ENCODE assay signal across 27 mouse cellular contexts in the genomic region with DNA sequence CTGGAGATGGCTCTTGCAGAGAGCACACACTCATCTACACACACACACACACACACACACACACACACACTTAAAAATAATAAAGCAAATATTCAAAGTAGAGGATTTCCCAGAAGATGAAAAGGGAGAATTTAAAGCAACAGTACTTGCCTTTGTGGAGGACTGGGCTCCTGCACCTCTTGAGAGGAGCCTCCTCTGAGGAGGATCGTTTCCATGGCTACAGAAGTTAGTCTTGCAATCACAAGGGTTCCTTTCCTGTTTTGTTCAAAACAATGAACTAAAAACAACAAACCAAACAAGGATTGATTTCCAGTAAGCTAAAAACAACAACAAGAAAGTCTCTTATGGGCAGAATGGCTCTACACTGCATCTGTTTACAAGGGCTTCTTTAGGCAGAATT.
A peak's percentile ranks its signal among the peaks of the same experiment; 100 is the strongest.
DNase-seq lines count a peak whose midpoint lies in the region; ATAC-seq lines count a peak whose summit lies in the region.
"Had no signal": no experiment of that assay in that cellular context is flagged by ENCODE, and none has a peak within 500 bp of the region (broad histone marks: within the 10 kb centered on the region; RNA-seq: fewer than 3 reads in every experiment).

No protein-coding gene starts in this region.

- DNase-seq in embryo, embryonic 10.5 days (ENCODE audit: low spot score), result peak; percentile 14
- no peak for DNase-seq in embryo, embryonic 9.5 days (ENCODE audit: extremely low spot score)
- DNase-seq in midbrain, embryonic 14.5 days, result peak; percentile 58
- no peak for DNase-seq in heart, adult 9 months (ENCODE audit: low spot score in 2 of 2)
- DNase-seq: adrenal gland, adult 8-10 months; cerebellum, adult 11 months; cerebellum, adult 9-10 months; cerebellum, postnatal 36 days; embryo, embryonic 11 days; gastrocnemius, postnatal 14 days; heart, postnatal 10 days; kidney, adult 11 months; kidney, postnatal 25 days; lung, postnatal 4 days had no signal

- no peak overlapping the region for H3K9ac ChIP-seq in hindbrain, embryonic 16.5 days (ENCODE audit: low read depth, low read length)
- no peak overlapping the region for H3K9ac ChIP-seq in hindbrain, embryonic 13.5 days
- no peak overlapping the region for H3K9ac ChIP-seq in midbrain, embryonic 14.5 days (replicated peaks; ENCODE audit: low read length)
- no peak overlapping the region for H3K9ac ChIP-seq in midbrain, embryonic 13.5 days (replicated peaks)
- H3K9ac ChIP-seq: embryonic facial prominence, embryonic 13.5 days; forebrain, embryonic 12.5 days; heart, embryonic 13.5 days; limb, embryonic 13.5 days; lung, embryonic 15.5 days had no signal

- H3K36me3 ChIP-seq in hindbrain, embryonic 16.5 days (ENCODE audit: control insufficient read depth, insufficient read depth, low read length), result no peaks in the 10 kb centered on the region
- H3K36me3 ChIP-seq in hindbrain, embryonic 13.5 days, result no peaks in the 10 kb centered on the region
- no peaks in the 10 kb centered on the region for H3K36me3 ChIP-seq in midbrain, embryonic 14.5 days (ENCODE audit: control insufficient read depth, insufficient read depth, low read length)
- no peaks in the 10 kb centered on the region for H3K36me3 ChIP-seq in midbrain, embryonic 13.5 days
- H3K36me3 ChIP-seq: embryonic facial prominence, embryonic 13.5 days; forebrain, embryonic 12.5 days; heart, embryonic 13.5 days; limb, embryonic 13.5 days; lung, embryonic 15.5 days had no signal

- WGBS in hindbrain, embryonic 16.5 days, result 32% methylated on average over 1 of the region's 1 CpGs
- WGBS in hindbrain, embryonic 13.5 days, result 32% methylated on average over 1 of the region's 1 CpGs
- 38% methylated on average over 1 of the region's 1 CpGs for WGBS in midbrain, embryonic 14.5 days
- WGBS in midbrain, embryonic 13.5 days, result 39% methylated on average over 1 of the region's 1 CpGs

- H3K9me3 ChIP-seq in hindbrain, embryonic 16.5 days (ENCODE audit: control insufficient read depth, low read length), result no peaks in the 10 kb centered on the region
- no peaks in the 10 kb centered on the region for H3K9me3 ChIP-seq in hindbrain, embryonic 13.5 days
- no peaks in the 10 kb centered on the region for H3K9me3 ChIP-seq in midbrain, embryonic 14.5 days (ENCODE audit: control insufficient read depth, low read length)
- no peaks in the 10 kb centered on the region for H3K9me3 ChIP-seq in midbrain, embryonic 13.5 days
- H3K9me3 ChIP-seq: embryonic facial prominence, embryonic 13.5 days; forebrain, embryonic 12.5 days; heart, embryonic 13.5 days; limb, embryonic 13.5 days; lung, embryonic 15.5 days had no signal

- peak; percentile 58; the same call in 1 of the 2 replicates for ATAC-seq in hindbrain, embryonic 16.5 days
- ATAC-seq in hindbrain, embryonic 13.5 days (ENCODE audit: low FRiP score), result no peak
- ATAC-seq in midbrain, embryonic 14.5 days (ENCODE audit: low FRiP score, low TSS enrichment), result no peak
- no peak for ATAC-seq in midbrain, embryonic 13.5 days
- ATAC-seq: inflammation-experienced regulatory T-cells, adult 6 months had no signal

- H3K4me1 ChIP-seq in hindbrain, embryonic 16.5 days (ENCODE audit: control insufficient read depth, insufficient read depth, low read depth, low read length), result no peaks in the 10 kb centered on the region; the same call in 1 of the 2 replicates
- peaks cover 6% of the 10 kb centered on the region; the same call in 1 of the 2 replicates for H3K4me1 ChIP-seq in hindbrain, embryonic 13.5 days (replicated peaks)
- no peaks in the 10 kb centered on the region; the same call in 1 of the 2 replicates for H3K4me1 ChIP-seq in midbrain, embryonic 14.5 days (ENCODE audit: control insufficient read depth, insufficient read depth, low read length)
- H3K4me1 ChIP-seq in midbrain, embryonic 13.5 days (replicated peaks), result peaks cover 10% of the 10 kb centered on the region; the same call in 1 of the 2 replicates
- H3K4me1 ChIP-seq: embryonic facial prominence, embryonic 13.5 days; heart, embryonic 13.5 days; limb, embryonic 13.5 days; megakaryocyte, embryonic 14.5 days had no signal

- H3K4me3 ChIP-seq in hindbrain, embryonic 16.5 days (ENCODE audit: low read length), result no peak overlapping the region
- no peak overlapping the region for H3K4me3 ChIP-seq in hindbrain, embryonic 13.5 days
- H3K4me3 ChIP-seq in midbrain, embryonic 14.5 days (replicated peaks; ENCODE audit: low read depth, low read length), result no peak overlapping the region
- no peak overlapping the region for H3K4me3 ChIP-seq in midbrain, embryonic 13.5 days (replicated peaks)
- H3K4me3 ChIP-seq: embryonic facial prominence, embryonic 13.5 days; forebrain, embryonic 12.5 days; heart, embryonic 13.5 days; layer of hippocampus, adult 2 months; limb, embryonic 13.5 days; lung, embryonic 15.5 days; megakaryocyte, embryonic 14.5 days had no signal

- H3K4me2 ChIP-seq in hindbrain, embryonic 16.5 days (ENCODE audit: low read length), result no peak overlapping the region
- no peak overlapping the region for H3K4me2 ChIP-seq in hindbrain, embryonic 13.5 days
- H3K4me2 ChIP-seq in midbrain, embryonic 14.5 days (ENCODE audit: low read length), result no peak overlapping the region
- H3K4me2 ChIP-seq in midbrain, embryonic 13.5 days (replicated peaks), result no peak overlapping the region
- H3K4me2 ChIP-seq: embryonic facial prominence, embryonic 13.5 days; forebrain, embryonic 12.5 days; heart, embryonic 13.5 days; limb, embryonic 13.5 days; liver, embryonic 11.5 days; lung, embryonic 15.5 days had no signal

- no peak overlapping the region for H3K27ac ChIP-seq in hindbrain, embryonic 16.5 days (ENCODE audit: low read depth, low read length)
- H3K27ac ChIP-seq in hindbrain, embryonic 13.5 days, result no peak overlapping the region
- no peak overlapping the region for H3K27ac ChIP-seq in midbrain, embryonic 14.5 days (replicated peaks; ENCODE audit: low read depth, low read length)
- H3K27ac ChIP-seq in midbrain, embryonic 13.5 days, result no peak overlapping the region
- H3K27ac ChIP-seq: embryonic facial prominence, embryonic 13.5 days; forebrain, embryonic 12.5 days; heart, embryonic 13.5 days; layer of hippocampus, adult 2 months; limb, embryonic 13.5 days; lung, embryonic 15.5 days had no signal

- no peaks in the 10 kb centered on the region for H3K27me3 ChIP-seq in hindbrain, embryonic 16.5 days (replicated peaks; ENCODE audit: control insufficient read depth, insufficient read depth, low read length)
- H3K27me3 ChIP-seq in hindbrain, embryonic 13.5 days, result no peaks in the 10 kb centered on the region
- no peaks in the 10 kb centered on the region for H3K27me3 ChIP-seq in midbrain, embryonic 14.5 days (ENCODE audit: control insufficient read depth, insufficient read depth, low read length)
- no peaks in the 10 kb centered on the region for H3K27me3 ChIP-seq in midbrain, embryonic 13.5 days
- H3K27me3 ChIP-seq: CH12.LX; embryonic facial prominence, embryonic 13.5 days; forebrain, embryonic 12.5 days; heart, embryonic 13.5 days; limb, embryonic 13.5 days; lung, embryonic 15.5 days had no signal

Comparison
In these comparisons a context has a peak if more than half of its experiments do, and no peak if none do; other contexts are left out.
1. DNase-seq: peak in embryo, embryonic 10.5 days (single experiment) and midbrain, embryonic 14.5 days (single experiment); none in embryo, embryonic 9.5 days (single experiment) and heart, adult 9 months (0 of 2).